Mouse (Mus musculus) urinary bladder, postnatal 10 days (tissue): ENCODE measurements around the gene Polr2h.
"Not testable (repeated sequence)": the region's sequence is repeated elsewhere in the genome, so short reads cannot be mapped to it uniquely, and the experiment has no call there.

Experiments used
- DNase-seq: peaks from one replicate; pipeline ENCODE4 v3.0.0; 2022; ENCODE audit warnings: low spot score

The Polr2h gene

DNA sequence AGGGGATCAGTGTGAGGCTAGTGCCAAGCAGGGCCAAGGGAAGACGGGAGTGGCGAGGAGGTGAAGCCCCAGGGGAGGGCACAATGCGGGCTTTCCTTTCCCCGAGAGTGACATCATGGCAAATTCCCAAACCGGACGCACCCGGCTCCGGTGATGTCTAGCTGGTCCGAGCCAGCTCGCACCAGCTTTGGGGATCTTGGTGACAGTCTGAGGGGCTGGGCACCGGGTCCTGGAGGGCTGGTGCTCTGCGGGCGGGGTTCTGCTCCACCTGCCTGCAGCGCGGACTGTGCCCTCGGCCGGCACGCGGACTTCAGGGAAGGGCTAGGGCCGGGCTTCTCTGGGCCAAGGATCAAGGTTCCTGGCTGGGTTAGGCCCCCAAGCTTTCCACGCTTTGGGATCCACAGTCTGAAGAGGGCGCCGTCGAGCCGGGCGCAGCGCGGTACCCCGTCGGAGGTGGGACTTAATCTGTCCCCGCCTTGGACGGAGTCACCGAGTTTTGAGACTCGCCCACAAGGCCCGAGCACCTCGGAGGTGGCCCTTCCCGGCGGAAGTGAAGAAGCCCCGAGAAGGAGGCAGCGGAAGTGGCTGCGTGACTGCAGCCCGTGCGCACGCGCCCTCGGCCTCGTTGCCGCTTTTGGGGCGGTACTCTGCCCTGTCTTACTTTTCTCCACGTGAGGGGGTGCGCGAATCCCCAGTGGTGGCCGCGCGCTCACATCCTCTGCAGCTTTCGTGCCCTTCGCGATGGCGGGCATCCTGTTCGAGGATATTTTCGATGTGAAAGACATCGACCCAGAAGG, at the start of gene Polr2h, which contains the start of gene Clcn2:
Gene Polr2h, plus strand, starts transcription at position 485 of the 797 bp plus-strand sequence.
Gene Clcn2, minus strand, starts transcription at position 566 of the 797 bp plus-strand sequence.
- peak; percentile 88 for DNase-seq

DNA sequence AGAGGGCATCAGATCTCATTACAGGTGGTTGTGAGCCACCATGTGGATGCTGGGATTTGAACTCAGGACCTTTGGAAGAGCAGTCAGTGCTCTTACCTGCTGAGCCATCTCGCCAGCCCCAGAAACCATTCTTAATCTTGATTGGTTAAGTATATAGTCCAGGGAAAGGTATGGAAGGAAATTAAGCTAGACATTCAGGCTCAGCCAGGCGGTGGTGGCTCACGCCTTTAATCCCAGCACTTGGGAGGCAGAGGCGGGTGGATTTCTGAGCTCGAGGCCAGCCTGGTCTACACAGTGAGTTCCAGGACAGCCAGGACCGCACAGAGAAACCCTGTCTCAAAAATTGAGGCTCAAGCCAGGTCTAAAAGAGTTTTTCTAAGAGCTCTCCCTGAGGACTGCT, 49.5 kb upstream of the Polr2h start, which contains the start of gene Eif4g1:
Gene Eif4g1, plus strand, starts transcription at position 301 of the 400 bp plus-strand sequence.
- not testable (repeated sequence) for DNase-seq

DNA sequence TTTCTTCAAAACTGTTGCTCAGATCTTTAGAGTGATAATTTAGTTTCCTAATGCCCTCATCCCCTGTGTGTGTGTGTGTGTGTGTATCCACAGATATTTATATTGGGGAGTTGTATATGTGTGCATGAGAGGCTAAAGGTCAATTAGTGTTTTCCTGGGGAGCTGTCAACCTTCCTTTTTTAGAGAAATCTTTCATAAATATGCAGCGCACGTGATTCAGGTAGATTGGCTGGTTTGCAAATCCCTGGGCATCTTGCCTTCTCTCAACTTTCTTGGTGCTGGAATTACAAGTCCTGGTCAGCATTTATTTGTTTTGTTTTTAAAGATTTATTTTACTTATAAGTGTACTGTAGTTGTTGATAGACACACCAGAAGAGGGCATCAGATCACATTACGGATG, 47.2 kb upstream of the Polr2h start:
- DNase-seq: no peak

DNA sequence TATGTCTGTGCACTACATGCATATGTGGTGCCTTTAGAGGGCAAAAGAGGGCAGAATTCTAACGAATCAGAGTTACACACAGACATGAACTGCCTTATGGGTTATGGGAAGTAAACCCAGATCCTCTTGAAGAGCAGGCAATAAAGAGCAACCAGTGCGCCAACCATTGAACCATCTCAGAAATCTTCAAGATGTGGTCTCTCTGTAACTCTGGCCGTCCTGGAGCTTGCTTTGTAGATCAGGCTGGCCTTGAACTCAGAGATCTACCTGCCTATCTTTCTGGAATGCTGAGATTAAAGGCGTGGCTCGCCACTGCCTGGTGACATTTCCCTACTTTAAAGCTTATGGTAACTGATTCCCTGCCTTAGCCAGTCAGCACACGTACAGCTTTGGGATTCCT, 45.6 kb upstream of the Polr2h start:
- no peak for DNase-seq

DNA sequence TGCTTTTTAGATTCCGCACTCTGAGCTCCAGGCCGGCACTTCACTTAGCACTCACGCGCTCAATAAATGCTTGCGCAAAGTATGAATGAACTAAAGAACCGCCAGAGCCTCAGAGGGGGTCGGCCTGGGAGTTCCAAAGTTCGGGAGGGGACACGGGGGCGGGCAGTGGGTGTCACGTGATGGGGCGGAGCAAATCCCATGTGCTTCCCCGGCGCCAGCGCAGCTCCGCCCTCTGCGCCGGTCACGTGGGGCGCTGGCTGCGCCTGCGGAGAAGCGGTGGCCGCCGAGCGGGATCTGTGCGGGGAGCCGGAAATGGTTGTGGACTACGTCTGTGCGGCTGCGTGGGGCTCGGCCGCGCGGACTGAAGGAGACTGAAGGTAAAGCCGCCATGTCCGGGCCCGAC, 45.0 kb upstream of the Polr2h start:
- peak; percentile 89 for DNase-seq

DNA sequence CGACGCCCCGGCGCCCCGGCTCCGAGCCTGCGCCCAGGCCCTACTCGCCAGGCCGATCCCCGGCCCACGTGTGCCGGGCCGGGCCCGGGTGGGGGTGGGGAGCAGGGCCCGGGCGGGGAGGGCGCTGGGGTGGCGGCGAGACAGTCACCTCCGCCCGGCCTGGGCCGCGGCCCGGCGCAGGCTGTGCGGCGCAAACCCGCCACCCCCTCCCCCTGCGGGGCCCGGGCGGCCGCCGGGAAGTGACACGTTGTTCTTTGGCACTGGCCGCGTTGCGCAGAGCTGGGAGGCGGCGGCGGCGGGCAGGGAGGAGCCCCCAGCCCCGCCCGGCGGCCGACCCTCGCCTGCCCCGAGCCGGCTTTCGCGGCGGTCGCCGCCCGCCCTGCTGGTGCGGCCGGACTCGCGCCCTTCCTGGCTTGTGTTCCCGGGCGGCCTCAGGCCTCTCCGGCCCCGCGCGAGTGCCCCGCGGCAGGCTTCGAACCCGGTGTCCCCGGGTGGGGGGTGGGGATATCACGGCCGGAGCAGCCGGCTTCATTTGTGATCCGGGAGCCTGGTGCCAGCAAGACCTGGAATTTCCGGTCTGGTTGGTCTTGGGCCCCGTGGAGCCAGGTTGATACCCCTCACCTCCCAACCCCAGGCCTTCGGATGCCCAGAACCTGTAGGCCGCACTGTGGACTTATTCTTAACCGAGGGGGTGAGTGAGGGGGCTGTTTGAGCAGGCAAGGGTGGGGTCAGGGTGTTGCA, 44.3 kb upstream of the Polr2h start:
- DNase-seq: no peak

DNA sequence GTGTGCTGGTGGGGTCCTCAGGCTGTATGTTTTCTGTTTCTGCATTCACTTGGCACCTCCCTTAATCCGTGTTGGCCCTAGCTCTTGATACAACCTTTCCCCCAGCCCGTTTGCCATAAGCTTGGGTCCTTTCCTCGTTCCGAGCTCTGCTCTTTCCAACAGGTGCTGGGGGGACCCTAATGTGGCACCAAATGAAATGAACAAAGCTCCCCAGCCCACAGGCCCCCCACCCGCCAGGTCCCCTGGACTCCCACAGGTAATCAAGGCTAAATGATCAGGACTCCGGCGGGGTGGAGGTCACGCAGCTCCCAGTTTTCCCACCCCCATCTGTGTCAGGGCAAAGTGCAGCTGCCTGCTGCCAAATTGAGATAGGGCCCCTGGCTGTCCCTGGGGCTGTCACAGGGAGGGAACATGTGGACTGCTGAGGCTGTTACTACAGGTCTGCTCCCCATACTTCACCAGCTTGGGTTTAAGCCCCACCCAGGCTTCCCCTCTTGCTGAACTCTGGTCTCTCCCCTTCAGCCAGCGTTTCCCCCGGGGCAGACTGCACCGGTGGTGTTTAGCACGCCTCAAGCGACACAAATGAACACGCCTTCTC, 43.7 kb upstream of the Polr2h start:
- DNase-seq: no peak

DNA sequence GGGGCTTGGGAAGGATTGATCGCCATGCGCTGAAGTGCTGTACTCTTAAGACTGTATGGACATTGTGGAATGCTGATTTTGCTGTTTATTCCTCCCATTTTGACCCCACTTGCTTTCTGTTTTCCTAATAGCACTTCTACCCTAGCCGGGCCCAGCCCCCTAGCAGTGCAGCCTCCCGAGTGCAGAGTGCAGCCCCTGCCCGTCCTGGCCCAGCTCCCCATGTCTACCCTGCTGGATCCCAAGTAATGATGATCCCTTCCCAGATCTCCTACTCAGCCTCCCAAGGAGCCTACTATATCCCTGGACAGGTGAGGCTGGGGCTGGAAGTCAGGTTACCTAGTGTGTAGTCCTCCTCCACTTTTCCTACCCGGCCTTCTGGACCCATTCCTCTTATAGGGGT, 42.3 kb upstream of the Polr2h start:
- no peak for DNase-seq

DNA sequence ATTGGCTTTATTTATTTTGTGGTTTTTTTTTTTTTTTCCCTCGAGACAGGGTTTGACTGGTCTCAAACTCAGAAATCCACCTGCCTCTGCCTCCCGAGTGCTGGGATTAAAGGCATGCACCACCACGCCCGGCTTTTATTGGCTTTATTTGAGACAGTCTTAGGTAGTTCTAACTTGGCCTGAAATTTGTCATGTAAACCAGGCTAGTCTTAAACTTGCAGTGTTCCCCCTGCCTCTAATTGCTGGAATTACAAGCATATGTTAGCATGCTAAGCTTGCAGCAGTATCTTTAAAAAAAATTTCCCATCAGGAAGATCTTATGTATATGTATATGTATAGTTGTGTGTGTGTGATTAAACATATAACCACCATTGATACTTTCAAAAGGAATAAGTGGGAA, 40.8 kb upstream of the Polr2h start:
- no peak for DNase-seq

DNA sequence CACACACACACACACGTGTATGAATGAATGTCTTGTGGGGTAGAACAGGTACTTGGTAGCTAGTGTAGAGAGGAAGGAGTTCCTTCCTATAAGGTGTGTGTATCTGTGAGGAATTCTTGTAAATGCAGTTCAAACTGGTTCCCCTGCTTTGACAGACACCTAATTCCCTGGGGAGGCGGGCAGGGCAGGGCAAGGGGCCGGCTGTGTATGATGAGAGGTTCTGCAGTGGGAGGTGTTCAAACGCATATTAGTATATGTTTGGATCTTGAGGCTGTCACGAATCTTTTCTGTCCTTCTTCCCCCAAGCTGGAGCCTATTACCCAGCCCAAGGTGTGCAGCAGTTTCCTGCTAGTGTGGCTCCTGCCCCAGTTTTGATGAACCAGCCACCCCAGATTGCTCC, 40.1 kb upstream of the Polr2h start:
- DNase-seq: no peak

DNA sequence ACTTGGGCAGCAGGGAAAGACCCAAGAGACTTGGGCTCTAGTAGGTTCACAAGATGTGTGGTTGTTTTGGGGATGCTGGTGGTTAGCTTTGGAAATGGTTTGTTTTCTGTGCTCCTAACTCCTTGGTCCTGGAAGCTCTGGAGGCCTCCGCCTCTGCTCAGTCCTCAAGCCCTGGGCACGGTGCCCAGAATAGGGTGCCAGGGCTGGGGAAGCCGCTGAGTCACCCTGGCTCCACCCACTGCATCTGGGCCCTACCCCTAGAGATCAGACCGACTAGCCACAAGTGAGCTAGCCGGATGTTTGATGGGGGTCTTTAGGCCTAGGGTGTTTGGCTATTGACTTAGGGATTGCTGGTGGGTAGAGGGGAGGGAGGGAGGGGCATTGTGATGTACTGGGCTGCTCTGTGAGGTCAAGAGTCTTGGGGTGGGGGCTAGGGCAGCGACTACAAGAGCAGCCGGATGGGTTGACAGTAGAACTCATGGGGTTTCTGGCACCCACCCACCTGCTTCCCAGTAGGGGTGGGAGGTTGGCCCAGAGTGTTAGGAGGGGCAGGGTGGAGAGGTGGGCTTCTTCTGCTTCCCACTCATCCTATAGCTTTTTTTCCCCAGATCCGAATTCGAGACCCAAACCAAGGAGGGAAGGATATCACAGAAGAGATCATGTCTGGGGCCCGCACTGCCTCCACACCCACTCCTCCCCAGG, 39.3 kb upstream of the Polr2h start:
- peak; percentile 45 for DNase-seq

DNA sequence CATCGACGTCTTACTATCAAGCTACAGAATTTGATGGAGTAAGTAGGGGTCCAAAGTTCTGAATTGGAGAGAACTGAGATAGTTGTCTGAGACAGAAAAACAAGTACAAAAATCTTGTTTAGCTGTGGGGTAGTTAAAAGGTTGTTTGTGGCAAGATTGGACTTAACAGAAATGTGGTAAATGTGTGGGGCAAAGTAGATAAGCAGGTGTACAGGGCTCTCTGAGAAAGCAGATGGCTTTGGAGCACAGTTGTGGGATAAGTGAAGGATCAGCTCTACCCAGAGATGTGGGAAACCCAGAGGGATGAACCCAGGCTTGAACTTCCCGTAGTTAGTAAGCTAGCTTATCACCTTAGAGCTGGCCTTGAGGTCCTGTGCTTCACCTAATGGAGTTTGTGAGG, 26.7 kb upstream of the Polr2h start:
- no peak for DNase-seq

DNA sequence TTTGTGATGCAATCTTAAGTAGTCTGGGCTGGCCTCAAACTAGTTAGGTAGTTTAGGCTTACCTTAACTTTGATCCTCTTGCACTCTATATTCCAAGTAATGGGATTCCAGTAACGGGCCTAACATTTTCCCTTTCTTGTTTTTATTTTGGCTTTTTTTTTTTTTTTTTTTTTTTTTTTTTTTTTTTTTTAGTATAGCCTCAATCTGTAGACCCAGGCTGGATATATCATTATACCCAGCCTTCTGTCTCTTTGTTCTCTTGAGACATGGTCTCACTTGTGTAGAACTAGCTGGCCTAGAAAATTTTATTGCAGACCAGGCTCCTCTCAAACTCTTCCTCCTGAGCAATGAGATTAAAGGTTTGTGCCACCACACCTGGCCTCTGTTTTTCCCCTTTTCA, 25.8 kb upstream of the Polr2h start:
- no peak for DNase-seq

DNA sequence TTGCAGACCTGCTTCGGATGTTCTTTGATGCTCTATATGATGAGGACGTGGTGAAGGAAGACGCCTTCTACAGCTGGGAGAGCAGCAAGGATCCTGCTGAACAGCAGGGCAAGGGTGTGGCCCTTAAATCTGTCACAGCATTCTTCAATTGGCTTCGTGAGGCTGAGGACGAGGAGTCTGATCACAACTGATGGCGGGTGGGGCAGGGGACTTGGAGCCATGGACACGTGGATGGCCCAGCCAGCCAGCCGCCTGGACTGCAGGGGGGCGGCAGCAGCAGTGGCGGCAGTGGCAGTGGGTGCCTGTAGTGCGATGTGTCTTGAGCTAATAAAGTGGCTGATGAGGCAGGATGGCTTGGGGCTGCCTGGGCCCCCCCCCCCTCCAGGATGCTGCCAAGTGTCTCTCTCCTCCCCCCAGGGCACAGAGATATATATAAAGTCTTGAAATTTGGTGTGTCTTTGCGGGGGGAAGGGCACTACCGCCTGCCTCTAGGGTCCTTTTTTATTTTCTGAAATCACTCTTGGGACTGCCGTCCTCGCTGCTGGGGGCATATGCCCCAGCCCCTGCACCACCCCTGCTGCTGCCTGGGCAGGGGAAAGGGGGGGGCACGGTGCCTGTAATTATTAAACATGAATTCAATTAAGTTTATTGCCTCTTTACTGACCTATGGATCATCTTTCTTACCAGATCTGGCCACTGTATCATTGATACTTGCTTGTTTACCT, 25.1 kb upstream of the Polr2h start:
- no peak for DNase-seq

DNA sequence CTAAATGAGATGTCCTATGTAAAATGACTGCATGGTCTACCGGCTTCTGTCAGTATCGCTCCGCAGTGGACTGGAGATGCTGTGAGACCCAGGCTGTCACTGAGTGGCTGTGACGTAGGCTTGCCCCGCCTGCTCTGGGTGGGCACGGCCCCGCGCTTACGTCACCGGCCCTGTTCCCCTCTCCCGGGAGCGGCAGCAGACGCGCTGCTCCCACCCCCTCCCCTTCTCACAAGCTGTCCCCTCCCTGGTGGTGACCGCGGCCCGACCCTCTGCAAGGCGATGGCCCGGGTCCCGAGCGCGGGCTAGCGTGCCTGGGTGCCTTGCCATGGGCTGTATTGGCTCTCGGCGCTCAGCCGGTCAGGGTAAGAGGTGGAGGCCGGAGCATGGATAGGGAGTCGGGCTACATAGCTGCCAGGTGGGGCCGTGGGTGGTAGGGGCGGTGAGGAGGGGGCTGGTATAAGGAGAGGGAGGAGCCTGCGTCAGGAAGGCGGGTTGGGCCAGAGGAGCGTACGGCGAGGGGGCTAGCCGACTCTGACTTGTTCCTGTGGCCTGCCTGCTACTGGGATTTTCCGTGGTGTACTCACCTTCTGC, 24.3 kb upstream of the Polr2h start, which contains the start of gene Fam131a:
Gene Fam131a, plus strand, starts transcription at position 131 of the 591 bp plus-strand sequence.
- no peak for DNase-seq

DNA sequence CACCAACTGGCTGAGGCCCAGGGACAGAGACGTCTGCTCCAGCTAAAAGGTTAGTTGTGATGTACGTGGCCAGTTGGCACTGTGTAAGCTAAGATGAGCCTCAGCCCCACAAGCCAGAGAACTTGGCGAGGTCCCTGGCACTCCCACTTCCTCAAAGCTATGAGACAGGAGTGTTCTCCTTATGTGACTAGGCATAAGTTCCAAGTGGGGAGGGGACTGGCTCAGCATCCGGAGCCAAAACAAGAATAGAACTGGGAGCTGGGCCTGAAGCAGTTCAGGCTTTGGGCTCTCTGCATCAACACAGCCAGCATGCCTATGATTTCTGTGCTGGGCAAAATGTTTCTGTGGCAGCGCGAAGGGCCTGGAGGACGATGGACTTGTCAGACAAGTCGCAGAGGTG, 22.7 kb upstream of the Polr2h start:
- no peak for DNase-seq

DNA sequence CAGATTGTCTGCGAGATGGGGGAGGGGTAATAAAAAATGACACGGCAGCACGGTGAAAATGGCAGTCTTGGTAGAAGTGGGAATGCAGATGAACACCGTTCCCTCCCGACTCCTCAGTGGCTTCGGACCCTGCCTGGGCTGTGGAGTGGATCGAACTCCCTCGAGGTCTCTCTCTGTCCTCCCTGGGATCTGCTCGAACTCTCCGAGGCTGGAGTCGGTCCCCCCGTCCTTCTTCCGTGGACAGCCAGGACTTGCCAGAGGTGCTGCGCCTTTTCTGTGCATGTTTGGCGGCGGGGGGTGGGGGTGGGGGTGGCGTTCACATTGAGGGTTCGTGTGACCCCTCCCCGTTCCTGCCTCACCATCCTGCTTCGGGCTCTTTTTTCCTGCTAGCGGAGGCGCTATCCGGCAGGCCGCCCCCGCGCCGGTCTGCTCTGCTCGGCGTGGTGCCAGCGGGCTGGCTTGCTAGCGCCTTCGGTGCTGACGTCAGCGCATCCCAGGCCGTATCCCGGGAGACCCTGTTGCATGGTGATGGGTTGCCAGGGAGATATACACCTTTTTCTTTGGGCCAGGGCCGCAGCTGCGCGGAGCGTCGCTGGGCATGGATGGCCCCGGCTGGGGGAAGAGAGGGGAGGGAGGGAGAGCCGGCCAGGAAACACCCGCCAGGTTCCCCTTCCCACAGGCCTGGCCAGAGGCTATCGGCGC, 21.7 kb upstream of the Polr2h start:
- DNase-seq: no peak

DNA sequence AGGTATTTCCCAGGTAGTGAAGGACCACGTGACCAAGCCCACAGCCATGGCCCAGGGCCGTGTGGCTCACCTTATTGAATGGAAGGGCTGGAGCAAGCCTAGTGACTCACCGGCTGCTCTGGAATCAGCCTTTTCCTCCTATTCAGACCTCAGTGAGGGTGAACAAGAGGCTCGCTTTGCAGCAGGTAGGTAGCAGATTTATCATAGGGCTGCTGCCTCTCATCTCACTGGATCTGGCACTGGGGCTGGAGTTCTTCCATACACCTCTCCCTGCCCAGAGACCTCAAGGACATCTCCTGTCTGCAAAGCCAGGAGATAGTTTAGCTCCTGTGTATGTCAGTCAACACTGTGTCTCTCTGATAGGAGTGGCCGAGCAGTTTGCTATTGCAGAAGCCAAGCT, 18.2 kb upstream of the Polr2h start:
- DNase-seq: no peak

DNA sequence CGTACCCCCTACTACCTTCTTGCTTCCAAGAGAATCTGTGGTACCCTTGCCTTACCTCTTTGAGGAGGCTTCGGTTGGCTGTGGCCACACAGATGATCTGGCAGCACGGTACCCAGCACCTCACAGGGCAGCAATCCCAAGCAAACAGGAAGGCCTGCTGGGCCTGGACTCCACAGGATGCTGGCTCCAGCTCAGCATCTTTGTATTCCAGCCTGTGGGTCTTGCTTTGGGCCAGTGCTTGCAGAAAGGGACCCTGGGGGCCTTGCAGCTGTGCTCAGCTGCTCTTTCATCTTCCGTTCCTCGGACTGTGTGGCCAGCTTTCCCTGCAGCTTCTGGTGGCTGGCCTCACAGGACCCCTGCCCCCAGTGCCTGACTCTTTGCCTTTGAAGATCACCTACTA, 17.4 kb upstream of the Polr2h start:
- no peak for DNase-seq

DNA sequence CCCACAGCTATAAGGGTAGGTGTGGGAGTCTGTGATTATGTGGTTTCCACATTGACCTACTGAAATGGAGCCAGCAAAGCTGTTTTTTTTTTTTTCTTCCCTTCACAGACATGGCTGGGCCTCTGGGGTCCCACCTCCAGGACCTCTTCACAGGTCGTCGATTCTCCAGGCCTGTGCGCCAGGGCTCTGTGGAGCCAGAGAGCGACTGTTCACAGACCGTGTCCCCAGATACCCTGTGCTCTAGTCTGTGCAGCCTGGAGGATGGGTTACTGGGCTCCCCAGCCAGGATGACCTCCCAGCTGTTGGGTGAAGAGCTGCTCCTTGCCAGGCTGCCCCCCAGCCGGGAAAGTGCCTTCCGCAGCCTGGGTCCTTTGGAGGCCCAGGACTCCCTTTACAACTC, 16.1 kb upstream of the Polr2h start:
- DNase-seq: no peak
